Comparison of ENCODE assay signal across 7 mouse cellular contexts in the genomic region with DNA sequence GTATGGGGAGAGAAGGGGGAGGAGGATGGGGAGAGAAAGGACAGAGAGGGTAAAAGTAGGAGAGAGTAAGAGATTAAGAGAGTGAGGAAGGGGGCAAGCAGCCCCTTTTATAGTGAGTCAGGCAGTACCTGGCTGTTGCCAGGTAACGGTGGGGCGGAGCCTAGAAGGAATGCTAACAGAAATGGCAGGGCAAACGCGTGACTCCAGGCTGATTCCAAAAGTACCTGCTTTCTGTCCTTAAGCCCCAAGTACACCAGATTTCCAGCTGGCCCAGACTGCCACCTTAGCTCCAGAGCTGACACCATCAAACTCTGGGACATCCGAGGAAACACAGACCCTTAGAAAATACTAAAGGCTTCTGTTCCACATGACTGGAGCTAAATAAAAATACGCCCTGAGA. TPM values are rescaled to one million over a fixed set of nuclear protein-coding genes. Genes with fewer than 3 reads are reported as not detected.
DNase-seq lines count a peak whose midpoint lies in the region; ATAC-seq and TF ChIP-seq lines count a peak whose summit lies in the region.

No protein-coding gene starts in this region.

- H3K36me3 ChIP-seq in forebrain, embryonic 14.5 days (ENCODE audit: control insufficient read depth, insufficient read depth, low read length), result no peaks in the 10 kb centered on the region
- H3K36me3 ChIP-seq in kidney, postnatal 0 days (ENCODE audit: insufficient read depth, low read length), result no peaks in the 10 kb centered on the region

- DNase-seq in right cerebral cortex, adult 18-20 months, result peak; percentile 40
- no peak for DNase-seq in right cerebral cortex, postnatal 14 days
- no peak for DNase-seq in forebrain, embryonic 14.5 days (ENCODE audit: low spot score)
- DNase-seq in kidney, postnatal 0 days (ENCODE audit: low spot score), result no peak
- DNase-seq in lung, postnatal 4 days, result peak; percentile 57 to 76
- DNase-seq in ovary, postnatal 36 days (ENCODE audit: low spot score), result no peak
- DNase-seq in embryo, embryonic 9.5 days (ENCODE audit: extremely low spot score), result no peak

- no peak overlapping the region for H3K4me3 ChIP-seq in forebrain, embryonic 14.5 days (ENCODE audit: low read depth, low read length)
- H3K4me3 ChIP-seq in kidney, postnatal 0 days (replicated peaks; ENCODE audit: low read depth, low read length), result peak overlapping the region; percentile 16

- no peaks in the 10 kb centered on the region for H3K27me3 ChIP-seq in forebrain, embryonic 14.5 days (replicated peaks; ENCODE audit: control insufficient read depth, insufficient read depth, low read length)
- H3K27me3 ChIP-seq in kidney, postnatal 0 days (ENCODE audit: insufficient read depth, low read length), result no peaks in the 10 kb centered on the region

- no peaks in the 10 kb centered on the region for H3K9me3 ChIP-seq in forebrain, embryonic 14.5 days (replicated peaks; ENCODE audit: control insufficient read depth, low read length)
- no peaks in the 10 kb centered on the region for H3K9me3 ChIP-seq in kidney, postnatal 0 days (replicated peaks; ENCODE audit: low read length)

- H3K27ac ChIP-seq in forebrain, embryonic 14.5 days (ENCODE audit: low read depth, low read length), result no peak overlapping the region
- H3K27ac ChIP-seq in kidney, postnatal 0 days, result peak overlapping the region; percentile 82

- TF ChIP-seq CTCF in kidney, postnatal 0 days (IDR thresholded peaks at IDR 0.05; ENCODE audit: low read depth), result no peak

- H3K4me2 ChIP-seq in forebrain, embryonic 14.5 days (ENCODE audit: low read length), result peak overlapping the region; percentile 28
- peak overlapping the region; percentile 48 for H3K4me2 ChIP-seq in kidney, postnatal 0 days (ENCODE audit: low read length)

- peaks cover 20% of the 10 kb centered on the region for H3K4me1 ChIP-seq in forebrain, embryonic 14.5 days (ENCODE audit: control insufficient read depth, insufficient read depth, low read length)
- H3K4me1 ChIP-seq in kidney, postnatal 0 days (replicated peaks; ENCODE audit: insufficient read depth, low read length), result peaks cover 17% of the 10 kb centered on the region

- ATAC-seq in forebrain, embryonic 14.5 days, result no peak
- peak; percentile 53; the same call in 1 of the 2 replicates for ATAC-seq in kidney, postnatal 0 days (replicated peaks; ENCODE audit: low FRiP score, low read depth)

- no peak overlapping the region for H3K9ac ChIP-seq in forebrain, embryonic 14.5 days (ENCODE audit: low read length)
- 0 out of 2 replicates have a peak overlapping the region, but pooled peaks have one; percentile 32 for H3K9ac ChIP-seq in kidney, postnatal 0 days (ENCODE audit: low read depth, low read length)

- WGBS in forebrain, embryonic 14.5 days, result 11% methylated on average over 6 of the region's 6 CpGs
- WGBS in kidney, postnatal 0 days, result 29% methylated on average over 6 of the region's 6 CpGs

RNA-seq across cellular contexts. Expression of gene Ablim1, which starts 40.0 kb away (rescaled TPM):
- polyA plus RNA-seq in forebrain, embryonic 14.5 days (2014; fragmentation: Nextera tagmentation; extraction: Ambion mirVana), result 24.0 and 35.5 TPM in 2 replicates
- polyA plus RNA-seq in kidney, postnatal 0 days (2015; fragmentation: Nextera tagmentation; extraction: Ambion mirVana), result 40.5 and 41.2 TPM in 2 replicates

Comparison
In these comparisons a context has a peak if more than half of its experiments do, and no peak if none do; other contexts are left out.
1. DNase-seq: peak in right cerebral cortex, adult 18-20 months (single experiment) and lung, postnatal 4 days (2 of 2); none in right cerebral cortex, postnatal 14 days (single experiment), forebrain, embryonic 14.5 days (single experiment), kidney, postnatal 0 days (single experiment), ovary, postnatal 36 days (single experiment) and embryo, embryonic 9.5 days (single experiment).